Mouse (Mus musculus) spleen, postnatal 14 days (tissue): Measurements from ENCODE around the gene Nme9.

Experiments used
- DNase-seq, 2 experiments: peaks; one replicate each; pipeline ENCODE4 v3.0.0; 2021 to 2022; ENCODE audit warnings: low spot score in 2 of 2

The Nme9 gene

DNA sequence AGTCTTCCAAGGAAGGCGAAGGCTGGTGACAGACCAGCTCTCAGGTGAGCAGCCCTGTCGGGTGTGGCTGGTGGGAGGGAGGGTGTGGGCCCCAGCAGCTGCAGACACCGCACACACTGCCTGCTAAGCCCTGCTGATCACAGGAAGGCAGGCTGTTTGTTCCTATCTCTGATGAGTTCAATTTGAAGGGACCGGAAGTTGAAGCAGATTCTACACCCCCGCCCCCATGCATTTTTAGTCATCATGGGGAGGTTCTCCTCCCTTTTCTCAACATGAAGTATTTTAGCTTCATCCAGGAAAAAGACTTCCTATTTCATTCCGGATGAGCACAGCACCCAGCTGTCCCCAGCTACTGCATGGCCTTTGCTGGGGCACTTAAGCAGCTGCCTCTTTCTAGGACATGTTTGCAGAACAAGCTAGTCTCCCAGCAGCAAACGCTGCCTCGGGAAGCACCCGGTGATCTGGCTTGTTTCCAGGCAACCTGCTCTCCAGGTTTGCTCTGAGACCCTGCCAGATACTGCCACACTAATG, 28.0 kb downstream of the Nme9 start:
- no peak for DNase-seq

DNA sequence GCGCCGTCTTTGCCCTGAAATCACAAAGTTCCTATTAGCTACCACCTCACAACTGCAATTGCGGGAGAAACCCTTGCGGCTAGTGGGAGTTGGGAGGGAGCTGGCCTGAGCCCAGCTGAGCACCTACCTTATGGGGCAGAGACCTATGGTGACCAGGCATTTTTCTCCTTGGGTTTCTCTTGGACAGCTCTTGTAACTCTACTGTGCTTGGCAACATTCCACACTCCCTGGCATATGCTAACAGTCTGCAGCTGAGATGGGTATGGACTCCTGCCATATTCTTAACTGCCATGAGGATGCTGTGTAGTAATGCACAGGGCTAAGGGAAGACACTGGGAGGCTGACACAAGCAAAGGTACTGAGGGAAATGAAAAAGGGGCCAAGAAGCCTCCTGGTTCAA, 29.5 kb downstream of the Nme9 start:
- no peak for DNase-seq

DNA sequence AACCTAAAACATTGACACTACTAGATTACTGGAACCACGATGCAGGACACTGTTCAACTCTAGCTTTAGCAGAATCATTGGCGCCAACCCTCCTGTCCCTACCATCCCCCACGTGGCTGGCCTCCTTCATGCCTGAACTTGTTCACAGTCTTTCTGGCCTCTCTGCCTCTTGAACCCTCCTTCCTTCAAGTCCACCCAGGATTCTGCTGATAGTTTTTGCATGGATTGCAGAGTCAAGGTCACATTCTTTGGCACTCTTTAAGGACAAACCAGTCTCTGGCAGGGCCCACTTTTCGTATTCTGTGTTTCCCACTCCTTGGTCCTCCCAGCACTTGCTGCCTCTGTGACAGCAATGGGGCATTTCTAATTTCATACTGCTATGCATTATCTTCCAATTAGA, 31.9 kb downstream of the Nme9 start:
- no peak for DNase-seq

DNA sequence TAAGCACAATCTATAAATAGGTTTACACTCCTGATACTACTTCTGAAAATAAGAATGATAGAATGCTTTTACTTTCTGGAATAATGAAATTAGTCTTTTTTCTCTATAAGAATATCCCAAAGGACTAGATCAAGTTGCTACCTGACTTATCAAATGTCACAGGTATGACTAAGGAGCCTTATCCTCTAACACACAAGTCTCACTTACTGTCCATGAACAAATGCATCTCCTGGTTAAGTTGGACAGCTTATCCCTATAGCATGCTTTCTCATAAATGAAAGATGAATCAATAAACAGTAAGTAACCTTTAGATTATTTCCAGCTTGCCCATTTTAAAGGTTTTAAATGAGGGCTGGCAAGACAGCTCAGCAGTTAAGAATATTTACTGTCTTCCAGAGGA, 33.4 kb downstream of the Nme9 start:
- DNase-seq: no peak

DNA sequence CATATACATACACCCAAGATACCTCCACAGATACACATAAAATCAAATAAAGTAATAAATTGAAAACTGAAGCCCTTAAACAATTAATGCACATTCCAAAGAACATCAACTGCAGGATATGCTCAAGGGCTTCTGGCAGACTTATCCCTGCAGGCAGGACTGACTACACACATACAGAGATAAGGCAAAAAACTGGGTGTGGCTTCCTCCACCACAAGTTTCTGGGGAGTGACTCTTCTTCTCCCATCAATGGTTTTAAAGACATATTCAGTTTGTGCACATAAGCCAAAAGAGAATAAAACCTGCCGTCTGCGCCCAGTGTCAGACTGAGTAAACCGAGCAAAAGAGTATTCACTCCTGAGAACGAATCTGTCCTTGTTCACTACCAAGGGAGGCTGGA, 33.9 kb downstream of the Nme9 start:
- DNase-seq: no peak

DNA sequence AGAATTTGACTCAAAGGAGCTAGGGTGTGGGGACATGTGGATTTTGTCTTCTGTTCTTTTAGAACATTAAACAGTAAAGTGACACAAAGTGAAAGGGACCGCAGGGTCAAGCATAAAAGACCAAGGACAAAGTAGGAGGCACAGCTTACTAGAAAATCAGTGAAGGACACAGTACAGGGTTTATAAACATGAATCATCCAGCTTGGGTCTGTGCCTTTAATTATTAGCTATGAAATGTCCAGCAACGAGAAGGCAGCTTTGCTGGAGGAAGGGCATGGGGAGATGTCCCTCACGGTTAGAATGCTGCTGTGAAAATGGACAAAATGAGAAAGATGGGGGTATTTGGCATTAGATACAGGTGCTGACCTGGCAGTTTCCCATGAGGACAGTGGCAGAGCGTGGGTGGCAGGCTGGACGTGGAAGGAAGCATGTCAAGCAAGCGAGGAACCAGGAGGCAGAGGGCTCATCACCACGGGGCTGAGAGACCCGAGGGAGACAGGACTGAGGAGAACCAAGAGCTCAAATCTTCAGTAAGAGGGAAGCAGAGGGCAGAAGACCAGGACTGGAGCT, 35.9 kb downstream of the Nme9 start:
- DNase-seq: no peak

DNA sequence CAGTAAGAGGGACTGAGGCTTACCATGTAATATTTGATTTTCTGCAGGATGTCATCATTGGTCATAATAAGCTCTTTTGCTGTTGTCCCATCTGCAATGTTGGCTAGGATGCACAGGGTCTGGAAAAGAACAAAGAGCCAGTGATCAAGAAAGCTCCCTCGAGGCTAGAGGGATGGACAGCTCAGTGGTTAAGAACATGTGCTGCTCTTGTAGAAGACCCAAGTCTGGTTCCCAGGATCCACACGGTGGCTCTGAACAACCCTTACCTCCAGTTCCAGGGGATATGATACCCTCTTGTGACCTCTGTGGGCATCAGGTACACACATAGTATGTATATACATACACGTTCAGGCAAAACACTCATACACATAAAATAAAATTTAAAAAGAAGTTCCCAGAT, 36.6 kb downstream of the Nme9 start:
- no peak for DNase-seq

DNA sequence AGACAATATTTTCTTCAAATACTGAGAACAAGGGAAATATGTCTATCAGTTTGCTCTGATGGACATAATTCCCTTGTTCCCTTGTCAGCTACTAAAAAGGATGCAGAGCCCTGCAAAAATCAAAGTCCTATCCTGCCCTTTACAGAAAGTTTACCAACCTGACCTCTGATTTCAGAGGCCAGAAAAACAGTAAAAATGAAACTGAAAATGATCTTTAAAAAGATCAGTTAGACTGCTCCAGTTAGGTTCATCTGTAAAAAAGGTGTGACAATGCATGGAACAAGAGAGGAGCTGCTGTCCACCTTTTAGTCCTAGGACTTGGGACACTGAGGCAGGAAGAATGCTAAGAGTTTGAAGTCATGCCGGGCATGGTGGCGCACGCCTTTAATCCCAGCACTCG, 39.8 kb downstream of the Nme9 start:
- DNase-seq: no peak

DNA sequence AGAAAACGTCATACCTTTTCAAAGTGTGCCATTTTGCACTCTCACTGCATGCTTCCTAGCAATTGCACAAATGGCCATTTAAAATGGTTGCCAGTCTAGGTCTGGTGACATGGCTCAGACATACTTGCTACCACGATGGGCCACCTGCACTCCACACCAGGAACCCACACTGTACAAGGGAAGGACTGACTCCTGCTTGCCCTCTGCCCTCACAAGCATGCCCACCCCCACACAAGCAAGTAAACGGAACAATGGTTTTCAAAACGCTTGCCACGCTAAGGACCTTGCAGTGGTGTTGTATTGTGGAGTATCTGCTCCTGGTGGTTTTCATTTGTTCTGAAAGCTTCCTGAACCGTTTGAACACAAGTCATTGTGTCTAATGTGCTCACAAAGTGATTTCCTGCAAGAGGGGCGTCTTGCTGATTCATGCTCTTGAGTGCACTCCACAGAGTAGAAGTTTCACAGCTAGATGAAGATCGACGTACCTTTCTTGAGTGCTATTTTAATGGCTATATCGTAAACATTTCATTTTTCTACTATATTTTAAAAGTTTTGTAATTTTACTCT, 41.4 kb downstream of the Nme9 start:
- DNase-seq: no peak

DNA sequence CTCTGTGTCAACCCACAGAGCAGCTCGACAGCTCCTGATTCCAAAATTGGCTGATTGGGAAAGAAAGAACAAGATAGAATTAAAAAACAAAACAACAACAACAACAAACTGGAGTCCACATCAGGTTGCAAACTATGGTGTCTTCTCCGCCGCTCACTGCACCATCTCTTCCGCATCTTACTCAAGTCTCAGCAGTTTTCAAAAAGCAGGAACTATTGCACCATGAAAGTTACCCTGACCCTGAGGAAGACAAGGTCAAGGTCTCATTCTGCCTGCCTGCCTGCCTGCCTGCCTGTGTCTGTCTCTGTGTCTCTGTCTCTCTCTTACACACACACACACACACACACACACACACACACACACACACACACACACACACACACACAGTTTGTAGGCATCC, 48.1 kb downstream of the Nme9 start:
- no peak for DNase-seq

DNA sequence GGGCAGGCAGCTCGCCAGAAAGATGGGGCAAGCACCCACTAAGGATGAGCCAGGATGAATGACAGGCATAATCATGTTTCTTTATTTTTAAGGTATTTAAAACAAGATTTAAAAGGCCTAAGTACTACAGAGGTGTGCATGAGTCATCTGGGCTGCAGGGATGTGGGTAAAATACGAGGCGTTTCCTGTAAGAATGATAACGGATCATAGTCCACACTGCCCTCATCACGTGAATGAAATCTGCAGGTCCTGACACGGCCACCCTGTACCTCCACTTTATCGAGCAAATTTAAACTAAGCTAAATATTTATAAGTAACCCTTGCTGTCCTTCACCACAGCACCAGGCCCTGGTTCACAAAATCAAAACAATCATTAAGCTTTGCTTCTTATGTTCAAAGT, 54.6 kb downstream of the Nme9 start:
- no peak for DNase-seq
